Mouse (Mus musculus) heart, embryonic 14.5 days (tissue): ENCODE data around the gene Cnot8. TPM values are rescaled to one million over a fixed set of nuclear protein-coding genes. Genes with fewer than 3 reads are reported as not detected.
"Not testable (repeated sequence)": the region's sequence is repeated elsewhere in the genome, so short reads cannot be mapped to it uniquely, and the experiment has no call there.

Source experiments
- ATAC-seq: fragments of 200-750 bp; cut with Nextera tagmentation; 2 replicates; pipeline ENCODE4 v1.8.0; 2017; ENCODE audit warnings: low read depth, moderate TSS enrichment; ENCODE audit not compliant: insufficient number of reproducible peaks, insufficient read depth, low FRiP score
- H3K27ac ChIP-seq, 2 experiments: fragments of 200-500 bp in 1 of 2; fragments of 300-500 bp in 1 of 2; sonication (generic) in 1 of 2; replicated peaks in 1 of 2; 2 replicates each; pipeline ENCODE4 v1.5.1; 2012 to 2014; ENCODE audit warnings: low read depth in 2 of 2, low read length in 2 of 2, control low read depth in 1 of 2, mild to moderate bottlenecking in 1 of 2, mixed read lengths in 1 of 2; ENCODE audit not compliant: control insufficient read depth in 1 of 2, insufficient read depth in 1 of 2
- H3K27me3 ChIP-seq: fragments of 300-500 bp; sonication (generic); 2 replicates; pipeline ENCODE4 v1.6.1; 2014; ENCODE audit warnings: mild to moderate bottlenecking, low read length, control low read depth; ENCODE audit not compliant: control insufficient read depth, insufficient read depth
- H3K36me3 ChIP-seq: fragments of 300-500 bp; sonication (generic); 2 replicates; pipeline ENCODE4 v1.6.1; 2014; ENCODE audit warnings: mild to moderate bottlenecking, control low read depth, low read length, mixed read lengths; ENCODE audit not compliant: control insufficient read depth, insufficient read depth
- H3K4me1 ChIP-seq, 2 experiments: fragments of 200-500 bp in 1 of 2; fragments of 300-500 bp in 1 of 2; sonication (generic) in 1 of 2; 2 replicates each; pipeline ENCODE4 v1.6.1; 2012 to 2014; ENCODE audit warnings: low read length in 2 of 2, control low read depth in 1 of 2, mixed read lengths in 1 of 2; ENCODE audit not compliant: control insufficient read depth in 2 of 2, insufficient read depth in 2 of 2
- H3K4me2 ChIP-seq: fragments of 300-500 bp; sonication (generic); 2 replicates; pipeline ENCODE4 v1.6.1; 2014; ENCODE audit warnings: mild to moderate bottlenecking, low read length
- H3K4me3 ChIP-seq, 2 experiments: fragments of 200-500 bp in 1 of 2; fragments of 300-500 bp in 1 of 2; sonication (generic) in 1 of 2; 2 replicates each; pipeline ENCODE4 v1.5.1; 2012 to 2014; ENCODE audit warnings: low read length in 2 of 2, mild to moderate bottlenecking in 2 of 2, control low read depth in 1 of 2, low read depth in 1 of 2, moderate library complexity in 1 of 2; ENCODE audit not compliant: control insufficient read depth in 1 of 2, insufficient read depth in 1 of 2
- H3K9ac ChIP-seq: fragments of 300-500 bp; sonication (generic); 2 replicates; pipeline ENCODE4 v1.6.1; 2014; ENCODE audit warnings: mild to moderate bottlenecking, low read length
- H3K9me3 ChIP-seq: fragments of 300-500 bp; sonication (generic); 2 replicates; pipeline ENCODE4 v1.6.1; 2016; ENCODE audit warnings: low read length, control low read depth; ENCODE audit not compliant: control insufficient read depth
- WGBS: fragments of 180-500 bp; shearing (Covaris S2); extraction: QIAGEN DNeasy Blood & Tissue Kit; methylation state at CpG from one replicate; pipeline ENCODE4 v1.1.7; 2014; 5-methylcytosine and 5-hydroxymethylcytosine counted together
- polyA plus RNA-seq: library from polyadenylated mRNA; unstranded; fragments of >200 nt; fragmentation: Nextera tagmentation; extraction: Ambion mirVana; gene quantifications from 2 replicates; pipeline ENCODE4 v1.2.1, GENCODE M21; 2014

The Cnot8 gene
- polyA plus RNA-seq, result 76.4 and 77.7 TPM in 2 replicates

DNA sequence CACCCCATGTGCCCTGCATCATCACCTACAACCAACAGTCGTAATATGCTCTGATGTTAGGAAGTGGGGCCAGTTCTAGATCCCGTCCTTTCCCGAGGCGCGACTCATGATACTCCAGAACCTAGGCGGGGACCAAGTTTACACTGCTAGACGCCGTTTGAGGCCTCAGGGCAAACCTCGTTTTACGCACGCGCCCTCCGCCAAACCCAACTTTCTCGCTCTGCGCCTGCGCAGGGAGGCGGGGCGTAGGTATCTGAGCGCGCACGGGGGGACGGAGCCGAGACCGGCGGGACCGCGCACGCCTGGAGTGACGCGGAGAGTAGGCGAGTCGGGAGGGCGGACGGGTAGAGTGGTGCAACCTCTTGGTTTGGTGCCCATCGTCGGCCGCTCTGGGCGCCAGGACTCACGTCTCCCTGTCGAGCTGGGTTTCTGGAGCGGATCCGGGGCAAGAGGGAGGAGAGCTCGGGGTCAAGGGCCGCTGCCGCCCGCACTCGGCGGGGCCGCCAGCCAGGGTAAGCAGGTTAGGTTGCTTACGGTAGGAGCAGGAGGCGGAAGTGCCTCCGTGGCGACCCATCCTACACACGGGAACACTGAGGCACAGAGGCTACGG lies at the start of gene Cnot8:
Gene Cnot8, plus strand, starts transcription at position 457 of the 610 bp plus-strand sequence.
- Histone ChIP-seq H3K9ac (peak within 1 kb of the TSS; percentile 89), H3K27ac (peak within 1 kb of the TSS; percentile 81 to 82), H3K9me3 (no peaks in the 10 kb centered on the region), H3K4me2 (peak within 1 kb of the TSS; percentile 74), H3K4me1 (peaks cover 7 to 14% of the 10 kb centered on the region in 2 experiments), H3K27me3 (no peaks in the 10 kb centered on the region), H3K36me3 (0 out of 2 replicates have a peak, but pooled peaks cover 3% of the 10 kb centered on the region), H3K4me3 (peak within 1 kb of the TSS; percentile 68 to 89)
- peak; percentile 96 for ATAC-seq
- WGBS, result under 1% methylated on average over 54 of the region's 55 CpGs

DNA sequence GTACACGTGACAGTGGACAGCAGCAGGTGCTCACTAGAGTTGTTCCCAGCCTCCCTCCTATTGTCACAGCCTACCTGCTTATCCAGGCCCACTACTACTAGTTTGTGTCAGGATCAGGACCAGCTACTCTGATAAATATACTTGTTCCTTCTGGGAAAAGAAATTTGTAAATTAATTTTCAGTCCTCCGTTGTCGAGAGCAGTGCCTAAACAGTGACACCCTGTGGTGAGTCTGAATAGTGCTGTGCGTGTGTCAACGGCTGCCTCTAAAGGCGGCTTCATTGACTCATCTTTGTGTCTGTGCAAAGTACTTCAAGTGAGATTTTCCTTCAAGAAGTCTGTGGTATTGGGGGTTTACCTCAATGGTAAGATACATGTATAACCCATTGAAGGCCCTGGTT lies 46.5 kb upstream of the Cnot8 start:
- Histone ChIP-seq H3K36me3 (peaks cover 89% of the 10 kb centered on the region), H3K27ac (no peak overlapping the region), H3K9me3 (no peaks in the 10 kb centered on the region), H3K4me1 (no peaks in the 10 kb centered on the region), H3K9ac (no peak overlapping the region), H3K4me2 (no peak overlapping the region), H3K4me3 (no peak overlapping the region), H3K27me3 (no peaks in the 10 kb centered on the region)
- 57% methylated on average over 6 of the region's 6 CpGs for WGBS
- ATAC-seq, result no peak

DNA sequence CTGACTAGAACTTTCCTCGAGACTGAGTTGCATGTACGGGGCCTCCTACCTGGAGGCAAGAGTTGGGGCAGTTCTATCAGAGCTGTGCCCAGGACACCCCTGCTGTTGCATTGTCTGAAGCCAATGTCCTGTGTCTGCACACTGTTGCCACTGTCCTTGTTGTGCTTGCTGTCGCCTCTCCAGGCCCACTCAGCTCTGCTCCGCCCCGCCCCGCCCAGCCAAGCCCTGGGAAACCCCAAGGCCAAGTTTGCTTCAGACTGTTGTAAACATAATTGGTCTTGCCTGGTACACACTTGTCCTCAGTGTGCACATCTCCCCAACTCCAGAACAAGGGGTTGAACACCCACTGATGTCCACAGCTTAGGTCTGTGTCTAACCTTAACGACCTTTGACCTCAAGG lies 44.2 kb upstream of the Cnot8 start:
- 93% methylated on average over 7 of the region's 7 CpGs for WGBS
- H3K4me2 ChIP-seq, result not testable (repeated sequence)

DNA sequence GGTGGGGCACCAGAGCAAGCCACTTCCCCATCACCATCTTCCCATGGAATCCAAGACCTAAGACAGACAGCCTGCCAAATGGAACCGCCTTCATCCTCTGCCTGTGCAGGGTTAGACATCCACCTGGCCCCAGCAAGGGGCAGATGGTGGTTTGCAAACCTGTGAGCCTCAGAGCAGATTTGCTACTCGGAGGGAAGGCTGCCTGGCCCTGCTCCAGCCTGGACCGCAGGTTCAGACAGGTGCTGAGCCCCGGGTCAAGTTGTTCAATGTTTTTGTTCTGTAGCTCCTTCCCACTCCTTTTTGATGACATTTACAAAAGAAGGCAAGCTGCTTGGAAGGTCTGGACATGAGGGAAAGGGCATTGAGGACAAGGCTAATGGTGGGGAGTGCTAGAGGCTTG lies 42.7 kb upstream of the Cnot8 start:
- H3K4me1 ChIP-seq, H3K9ac ChIP-seq, H3K27ac ChIP-seq, ATAC-seq, H3K4me2 ChIP-seq, H3K4me3 ChIP-seq, H3K27me3 ChIP-seq, H3K9me3 ChIP-seq: not testable (repeated sequence)
- whole genome bisulfite sequencing, result 92% methylated on average over 3 of the region's 4 CpGs
- peaks cover 59% of the 10 kb centered on the region for H3K36me3 ChIP-seq

More for the DNA sequence above, 44.2 kb upstream of the Cnot8 start:
- not testable (repeated sequence) for H3K27me3 ChIP-seq, H3K4me1 ChIP-seq, H3K9ac ChIP-seq, ATAC-seq, H3K9me3 ChIP-seq, H3K4me3 ChIP-seq, H3K27ac ChIP-seq
- peaks cover 74% of the 10 kb centered on the region for H3K36me3 ChIP-seq

DNA sequence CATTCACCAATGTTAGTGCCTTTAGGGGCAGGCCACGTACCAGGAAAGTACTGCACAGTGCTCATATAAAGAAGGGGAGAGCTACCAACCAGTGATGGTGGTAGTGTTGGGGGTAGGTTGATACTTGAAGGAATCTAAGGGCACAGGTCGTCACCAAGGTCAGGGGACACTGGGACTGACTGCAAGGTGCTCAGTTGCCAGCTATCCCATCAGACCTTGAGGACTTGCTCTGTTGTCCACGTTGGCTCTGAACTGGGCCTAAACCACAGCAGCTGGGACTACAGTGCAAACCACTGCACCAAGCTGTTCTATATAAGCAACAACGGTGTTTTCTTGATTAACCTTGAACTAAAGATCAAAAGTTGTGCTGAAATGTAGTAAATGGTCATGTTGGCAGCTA lies 41.4 kb upstream of the Cnot8 start:
- WGBS, result 88% methylated on average over 4 of the region's 4 CpGs
- no peaks in the 10 kb centered on the region for H3K4me1 ChIP-seq
- H3K27ac ChIP-seq, result no peak overlapping the region
- no peaks in the 10 kb centered on the region for H3K27me3 ChIP-seq
- no peak for ATAC-seq
- no peak overlapping the region for H3K4me3 ChIP-seq
- H3K36me3 ChIP-seq, result peaks cover 45% of the 10 kb centered on the region
- H3K9me3 ChIP-seq, result no peaks in the 10 kb centered on the region
- no peak overlapping the region for H3K4me2 ChIP-seq
- H3K9ac ChIP-seq, result no peak overlapping the region

DNA sequence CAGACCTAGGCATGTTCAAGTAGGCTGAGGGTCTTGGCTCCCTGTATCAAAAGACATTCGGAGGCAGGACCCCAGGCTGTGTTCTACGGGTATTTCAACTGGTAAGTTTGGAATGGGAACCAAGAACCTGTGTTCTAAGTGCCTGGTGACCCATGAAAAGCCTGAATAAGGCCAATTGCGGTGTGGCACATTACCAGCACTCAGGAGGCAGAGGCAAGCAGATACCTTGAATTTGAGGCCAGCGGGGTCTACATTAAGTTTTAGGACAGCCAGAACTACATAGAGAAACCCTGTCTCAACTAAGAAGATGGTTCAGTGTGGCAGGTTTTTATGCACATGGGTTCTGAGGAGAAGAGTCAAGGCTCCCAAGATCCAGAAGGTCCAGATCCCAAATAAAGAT lies 38.9 kb upstream of the Cnot8 start:
- Histone ChIP-seq H3K4me2 (no peak overlapping the region), H3K36me3 (peaks cover 23% of the 10 kb centered on the region), H3K9me3 (no peaks in the 10 kb centered on the region), H3K27ac (no peak overlapping the region), H3K9ac (no peak overlapping the region), H3K4me1 (no peaks in the 10 kb centered on the region), H3K27me3 (no peaks in the 10 kb centered on the region), H3K4me3 (no peak overlapping the region)
- ATAC-seq, result no peak
- 91% methylated on average over 4 of the region's 4 CpGs for WGBS

DNA sequence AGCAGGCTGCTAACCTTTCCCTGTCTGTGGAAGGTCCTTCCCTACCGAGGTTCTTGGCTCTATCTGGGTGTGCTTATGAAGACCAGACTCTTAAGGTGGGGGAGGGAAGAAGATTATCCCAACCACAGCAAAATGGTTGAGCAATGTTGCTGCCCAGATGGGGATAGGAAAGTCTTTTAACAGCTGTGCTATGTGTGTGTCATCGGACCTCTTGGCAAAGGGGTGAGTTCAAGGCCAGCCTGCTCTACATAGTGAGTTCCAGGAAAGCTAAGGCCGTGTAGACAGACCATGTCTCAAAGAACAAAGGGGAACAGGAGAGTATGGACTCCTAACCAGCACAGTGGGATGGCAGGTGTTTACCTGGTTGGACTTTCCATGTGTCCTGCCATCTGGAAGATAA lies 31.0 kb upstream of the Cnot8 start:
- Histone ChIP-seq H3K9ac (no peak overlapping the region), H3K36me3 (no peaks in the 10 kb centered on the region), H3K27ac (no peak overlapping the region), H3K27me3 (no peaks in the 10 kb centered on the region), H3K4me2 (no peak overlapping the region), H3K9me3 (no peaks in the 10 kb centered on the region), H3K4me3 (no peak overlapping the region), H3K4me1 (no peaks in the 10 kb centered on the region)
- no peak for ATAC-seq
- 68% methylated on average over 3 of the region's 3 CpGs for WGBS

DNA sequence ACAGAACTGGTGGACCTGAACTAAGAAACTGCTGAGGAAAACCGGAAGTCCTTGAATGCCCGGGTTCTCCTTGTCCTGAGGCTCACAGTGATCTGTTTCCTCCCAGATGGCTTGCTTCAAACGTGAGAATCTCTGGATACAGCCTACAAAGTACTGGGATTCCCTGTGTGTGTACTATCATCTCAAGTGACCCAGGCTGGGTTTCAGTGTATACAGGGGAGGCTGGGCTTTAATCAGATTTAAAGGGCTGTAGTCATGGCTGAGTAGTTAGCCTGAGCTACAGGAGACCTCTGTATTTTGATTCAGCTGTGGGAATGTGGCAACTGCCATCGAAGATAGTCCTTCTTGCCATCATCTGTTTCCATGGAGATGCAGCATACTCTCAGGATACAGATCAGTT lies 26.7 kb upstream of the Cnot8 start:
- Histone ChIP-seq H3K9me3 (no peaks in the 10 kb centered on the region), H3K27me3 (no peaks in the 10 kb centered on the region), H3K4me2 (no peak overlapping the region), H3K4me3 (no peak overlapping the region), H3K4me1 (no peaks in the 10 kb centered on the region), H3K27ac (no peak overlapping the region), H3K9ac (no peak overlapping the region), H3K36me3 (no peaks in the 10 kb centered on the region)
- no peak for ATAC-seq
- WGBS, result 70% methylated on average over 4 of the region's 4 CpGs
